Mouse (Mus musculus) adrenal gland, postnatal 10 days (tissue): ENCODE results near the gene Zfp770. TPM values are rescaled to one million over a fixed set of nuclear protein-coding genes. Genes with fewer than 3 reads are reported as not detected.

Experiments
- DNase-seq: peaks from one replicate; pipeline ENCODE4 v3.0.0; 2021; ENCODE audit warnings: mixed read lengths
- microRNA-seq: library from miRNA; unstranded; fragments of <30 nt; microRNA quantifications from one replicate; pipeline ENCODE4 v1.2.0, GENCODE M21; 2021
- total RNA-seq, 2 experiments: library from RNA; stranded (reverse); gene quantifications; 2 replicates each; pipeline ENCODE4 v1.2.3; 2021

Zfp770 gene
- total RNA-seq, 2 experiments from 2014 or later: 11.2 to 13.9 TPM

DNA sequence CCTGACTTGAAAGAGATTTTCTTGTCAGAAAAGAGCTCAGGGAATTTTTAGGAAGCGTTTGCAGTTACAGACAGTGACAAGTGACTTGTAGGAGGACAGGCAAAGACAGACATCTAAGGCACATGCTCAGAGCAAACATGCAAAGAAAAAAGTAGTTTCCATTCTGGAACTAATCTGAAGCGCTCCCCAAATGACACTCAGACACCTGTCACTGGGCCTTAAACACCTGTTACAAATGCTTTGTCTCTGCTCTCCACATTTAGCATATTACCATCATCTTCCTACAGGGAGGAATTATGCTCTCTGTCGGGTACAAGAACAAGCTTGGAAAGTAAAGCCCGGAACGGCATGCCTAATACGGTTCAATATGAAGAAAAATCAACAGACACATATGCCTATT lies 57.4 kb downstream of the Zfp770 start:
- DNase-seq: no peak

Small RNAs within 50 kb of the gene (microRNA-seq; reads per million reads assigned to microRNA genes)
- gene Mir7002: 1.8 reads per million

Other genes with a start within 250 kb of the Zfp770 start
- 1 to 10 TPM; 9.5 to 9.9 TPM for gene Gjd2, start 187.8 kb downstream of the Zfp770 start, total RNA-seq
- gene Actc1, start 147.9 kb downstream of the Zfp770 start, total RNA-seq: 10 to 100 TPM in 1 of 2 experiments, 1 to 10 TPM in 1; 8.2 to 14.9 TPM
- 10 to 100 TPM; 30.8 to 34.6 TPM for gene Aqr, start 14.4 kb downstream of the Zfp770 start, total RNA-seq